Mouse (Mus musculus): ENCODE measurements at regions not wholly inside any gene's neighbourhood (a gene's known extent, or its start where the extent isn't known, plus 50 kb on each side); places are given as distances from the start of the nearest gene placed in this dataset.

DNA sequence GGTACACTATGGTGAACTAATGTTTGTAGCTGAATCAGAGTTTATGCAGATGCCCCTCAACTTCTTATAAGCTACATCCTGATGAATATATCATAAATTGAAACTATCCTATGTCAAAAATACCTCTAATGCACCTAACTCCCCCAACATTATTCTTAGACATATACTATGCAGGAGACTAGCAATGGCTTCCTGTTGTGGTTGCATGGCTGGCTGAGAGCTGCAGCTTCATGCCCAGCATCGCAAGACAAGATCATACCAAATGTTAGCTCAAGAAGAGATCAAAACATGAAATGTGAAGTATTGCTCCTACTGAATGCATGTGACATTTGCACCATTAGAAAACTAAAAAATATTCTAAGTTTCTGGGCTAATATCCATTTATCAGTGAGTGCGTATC is 206.9 kb upstream of the Cited2 start:
- Histone ChIP-seq H3K4me1 (ENCODE audit: control insufficient read depth, insufficient read depth, low read length) (no peaks in the 10 kb centered on the region), H3K4me3 (ENCODE audit: insufficient read depth, low read length) (no peak overlapping the region), H3K27ac (ENCODE audit: insufficient read depth, low read length) (no peak overlapping the region)
- no peak for TF ChIP-seq POLR2A (IDR thresholded peaks at IDR 0.05; ENCODE audit: low read depth, low read length)
- TF ChIP-seq CTCF (IDR thresholded peaks at IDR 0.05; ENCODE audit: borderline replicate concordance, insufficient read depth, low read length) = no peak

DNA sequence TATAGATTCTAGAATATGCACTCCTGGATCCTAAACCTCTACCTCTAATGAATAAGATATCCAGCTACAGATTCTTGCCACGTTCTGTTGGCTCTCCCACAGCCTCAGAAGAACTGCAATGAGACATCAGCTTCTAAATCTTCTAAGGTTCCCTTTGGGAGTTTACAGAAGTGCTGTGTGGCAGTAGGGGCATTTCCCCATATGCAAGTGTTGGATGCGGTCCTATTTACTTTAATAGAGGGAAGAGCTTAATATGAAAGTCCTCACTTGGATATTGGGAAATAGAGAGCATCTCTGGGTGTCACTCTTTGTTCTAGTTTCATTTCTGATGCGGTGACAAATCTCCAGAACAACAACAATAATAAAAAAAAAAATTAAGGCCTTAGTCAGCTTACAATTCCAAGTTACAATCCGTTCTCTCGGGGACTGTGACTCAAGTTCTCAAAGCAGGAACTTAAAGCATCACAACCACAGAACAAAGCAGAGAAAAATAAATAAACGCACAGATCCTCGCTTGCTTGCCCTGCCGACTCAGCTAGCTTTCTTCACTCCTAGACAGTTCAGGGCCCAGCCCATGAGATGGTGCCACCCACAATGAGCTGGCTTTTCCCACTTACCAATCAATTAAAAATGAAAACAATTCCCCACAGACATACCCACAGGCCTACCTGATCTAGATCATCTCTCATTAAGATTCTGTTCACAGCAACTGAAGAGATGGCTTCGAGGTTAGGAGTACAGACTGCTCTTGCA is 204.4 kb upstream of the Cited2 start:
- TF ChIP-seq CTCF (IDR thresholded peaks at IDR 0.05; ENCODE audit: borderline replicate concordance, insufficient read depth, low read length) (no peak), POLR2A (IDR thresholded peaks at IDR 0.05; ENCODE audit: low read depth, low read length) (no peak)
- Histone ChIP-seq H3K4me3 (ENCODE audit: insufficient read depth, low read length) (no peak overlapping the region), H3K4me1 (ENCODE audit: control insufficient read depth, insufficient read depth, low read length) (no peaks in the 10 kb centered on the region), H3K27ac (ENCODE audit: insufficient read depth, low read length) (no peak overlapping the region)

DNA sequence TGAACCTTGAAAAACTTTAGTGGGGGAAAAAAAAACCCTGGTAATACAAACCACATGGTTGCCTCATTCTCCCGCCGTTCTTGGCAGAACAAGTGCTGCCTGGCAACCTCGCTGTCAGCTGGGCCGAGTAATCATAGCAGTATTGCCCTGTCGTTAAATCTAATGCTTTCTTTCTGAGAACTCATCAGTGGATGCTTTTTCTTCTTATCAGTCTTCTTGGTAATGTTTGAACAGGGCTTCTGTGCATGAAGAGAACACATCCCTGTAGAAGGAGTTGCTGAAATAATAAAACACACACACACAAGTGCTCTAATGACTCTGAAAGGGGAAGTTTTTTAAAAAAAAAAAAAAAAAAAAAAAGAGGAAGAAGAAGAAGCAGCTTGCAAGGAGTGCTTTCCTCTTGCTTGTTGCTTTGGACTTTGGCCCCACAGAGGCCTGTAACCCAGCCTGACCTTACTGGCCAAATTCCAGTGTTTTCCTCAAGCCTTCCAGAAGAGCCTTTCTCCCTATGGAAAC is 200.9 kb upstream of the Cited2 start:
- Histone ChIP-seq H3K4me3 (ENCODE audit: insufficient read depth, low read length) (no peak overlapping the region), H3K27ac (ENCODE audit: insufficient read depth, low read length) (no peak overlapping the region), H3K4me1 (ENCODE audit: control insufficient read depth, insufficient read depth, low read length) (no peaks in the 10 kb centered on the region)
- no peak for TF ChIP-seq CTCF (IDR thresholded peaks at IDR 0.05; ENCODE audit: borderline replicate concordance, insufficient read depth, low read length)
- TF ChIP-seq POLR2A (IDR thresholded peaks at IDR 0.05; ENCODE audit: low read depth, low read length) = no peak

DNA sequence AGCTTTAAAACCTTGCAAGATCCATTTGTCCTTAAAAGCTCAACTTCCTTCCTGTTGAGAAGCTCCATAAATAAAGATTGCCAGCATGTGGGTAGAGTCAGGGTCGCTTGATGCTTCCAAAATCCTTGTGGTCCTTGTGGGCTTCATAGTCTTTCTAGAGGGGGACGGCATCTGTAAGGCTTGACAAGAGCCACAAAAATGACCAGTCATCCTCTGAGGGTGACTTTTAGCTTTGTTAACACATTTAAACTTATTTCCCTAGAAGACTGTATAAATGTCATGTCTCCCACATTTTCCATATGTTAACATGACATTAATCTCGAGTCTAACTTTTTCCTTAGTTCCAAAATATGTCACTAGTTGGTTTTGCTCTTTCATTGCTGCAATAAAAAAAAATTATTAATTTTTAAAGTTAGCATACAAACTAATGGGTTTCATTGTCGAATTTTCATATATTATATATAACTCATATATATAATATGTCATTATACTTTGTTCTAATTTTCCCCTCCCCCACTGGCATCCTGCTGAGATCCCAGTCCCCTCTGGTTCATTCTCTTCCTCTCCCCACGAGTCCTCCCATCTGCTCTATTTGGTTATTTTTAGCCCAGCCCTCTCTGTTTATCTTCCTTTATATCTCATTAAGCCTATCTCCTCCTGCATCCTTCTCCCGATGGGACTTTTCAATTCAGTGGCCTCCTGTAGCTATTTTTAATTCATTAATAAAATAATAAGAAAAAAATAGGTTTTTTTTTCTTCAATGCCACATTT is 199.3 kb upstream of the Cited2 start:
- Histone ChIP-seq H3K4me1 (ENCODE audit: control insufficient read depth, insufficient read depth, low read length) (no peaks in the 10 kb centered on the region), H3K27ac (ENCODE audit: insufficient read depth, low read length) (no peak overlapping the region), H3K4me3 (ENCODE audit: insufficient read depth, low read length) (no peak overlapping the region)
- TF ChIP-seq POLR2A (IDR thresholded peaks at IDR 0.05; ENCODE audit: low read depth, low read length) (no peak), CTCF (IDR thresholded peaks at IDR 0.05; ENCODE audit: borderline replicate concordance, insufficient read depth, low read length) (no peak)

DNA sequence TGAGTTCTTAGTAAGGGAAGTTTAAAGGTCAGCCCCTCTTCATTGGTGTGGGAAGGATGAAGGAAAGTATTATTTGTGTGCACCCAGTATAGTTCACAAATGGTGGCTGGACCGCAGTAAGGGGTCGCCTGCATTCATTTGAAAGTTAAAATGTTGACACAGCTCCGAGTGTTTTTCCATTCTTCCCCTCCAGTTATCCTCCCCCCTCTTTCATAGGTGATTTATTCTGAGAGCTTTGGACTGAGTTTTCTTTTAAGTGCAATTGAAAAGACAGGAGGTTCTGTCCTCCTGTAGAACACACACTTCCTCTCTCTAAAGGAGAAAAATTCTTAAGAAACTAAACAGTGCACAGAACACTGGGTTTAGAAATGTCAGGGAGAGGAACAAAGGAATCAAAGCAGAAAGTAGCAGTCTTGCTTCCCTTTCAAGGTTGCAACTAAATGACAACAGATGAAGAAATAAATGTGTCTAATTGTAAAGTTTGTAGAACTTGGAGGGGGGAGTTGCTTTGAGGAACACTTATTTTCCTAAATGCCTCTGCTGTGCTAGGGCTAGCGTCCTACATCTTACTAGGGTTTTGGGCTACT is 195.8 kb upstream of the Cited2 start:
- no peak overlapping the region for H3K4me3 ChIP-seq (ENCODE audit: insufficient read depth, low read length)
- peaks cover 7% of the 10 kb centered on the region; the same call in 1 of the 2 replicates for H3K4me1 ChIP-seq (ENCODE audit: control insufficient read depth, insufficient read depth, low read length)
- H3K27ac ChIP-seq (ENCODE audit: insufficient read depth, low read length) = no peak overlapping the region
- TF ChIP-seq POLR2A (IDR thresholded peaks at IDR 0.05; ENCODE audit: low read depth, low read length) (no peak), CTCF (IDR thresholded peaks at IDR 0.05; ENCODE audit: borderline replicate concordance, insufficient read depth, low read length) (no peak)

DNA sequence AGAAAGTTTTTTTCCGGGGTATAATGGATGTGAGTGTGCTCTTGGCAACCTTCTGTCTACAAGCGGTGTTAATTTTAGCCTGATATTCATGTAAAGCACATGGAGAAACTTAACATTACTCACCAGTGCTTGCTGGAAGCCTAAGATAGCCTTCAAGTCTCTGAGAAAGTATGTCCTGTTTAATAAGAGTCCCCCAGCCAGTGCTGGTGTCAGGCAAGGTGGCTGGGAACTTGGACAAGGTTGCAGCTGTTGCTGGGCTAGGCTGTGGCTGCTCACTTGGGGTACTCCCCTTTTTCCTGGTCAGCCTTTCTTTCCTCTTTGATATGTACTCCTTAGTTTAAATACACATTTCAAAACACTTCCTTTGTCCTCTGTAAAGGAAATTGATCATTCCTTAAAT is 194.9 kb upstream of the Cited2 start:
- Histone ChIP-seq H3K4me1 (ENCODE audit: control insufficient read depth, insufficient read depth, low read length) (peaks cover 7% of the 10 kb centered on the region; the same call in 1 of the 2 replicates), H3K27ac (ENCODE audit: insufficient read depth, low read length) (no peak overlapping the region)
- TF ChIP-seq POLR2A (IDR thresholded peaks at IDR 0.05; ENCODE audit: low read depth, low read length) = no peak
- TF ChIP-seq CTCF (IDR thresholded peaks at IDR 0.05; ENCODE audit: borderline replicate concordance, insufficient read depth, low read length) = no peak

DNA sequence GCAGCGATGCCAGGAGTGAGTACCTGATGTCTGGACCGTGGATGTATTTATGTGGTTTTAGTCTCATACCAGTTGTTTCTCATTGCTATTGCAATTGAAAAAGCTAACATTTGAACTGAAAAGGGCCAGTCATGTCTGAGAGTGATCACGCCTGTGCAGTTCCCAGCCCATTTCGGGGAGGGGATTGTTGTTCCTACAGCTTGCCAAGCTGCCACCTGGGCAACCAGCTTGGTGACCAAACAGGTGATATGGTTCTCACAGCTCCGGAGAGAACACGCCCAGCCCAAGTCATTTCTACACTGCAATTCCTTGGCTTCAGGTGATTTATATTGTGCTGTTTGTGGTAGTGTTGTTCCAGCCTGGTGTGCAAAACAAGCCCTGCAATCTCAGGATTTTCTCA is 194.2 kb upstream of the Cited2 start:
- no peak for TF ChIP-seq CTCF (IDR thresholded peaks at IDR 0.05; ENCODE audit: borderline replicate concordance, insufficient read depth, low read length)
- TF ChIP-seq POLR2A (IDR thresholded peaks at IDR 0.05; ENCODE audit: low read depth, low read length) = no peak
- peaks cover 7% of the 10 kb centered on the region; the same call in 1 of the 2 replicates for H3K4me1 ChIP-seq (ENCODE audit: control insufficient read depth, insufficient read depth, low read length)
- H3K4me3 ChIP-seq (ENCODE audit: insufficient read depth, low read length) = no peak overlapping the region

More for the DNA sequence above, 194.9 kb upstream of the Cited2 start:
- no peak overlapping the region for H3K4me3 ChIP-seq (ENCODE audit: insufficient read depth, low read length)

DNA sequence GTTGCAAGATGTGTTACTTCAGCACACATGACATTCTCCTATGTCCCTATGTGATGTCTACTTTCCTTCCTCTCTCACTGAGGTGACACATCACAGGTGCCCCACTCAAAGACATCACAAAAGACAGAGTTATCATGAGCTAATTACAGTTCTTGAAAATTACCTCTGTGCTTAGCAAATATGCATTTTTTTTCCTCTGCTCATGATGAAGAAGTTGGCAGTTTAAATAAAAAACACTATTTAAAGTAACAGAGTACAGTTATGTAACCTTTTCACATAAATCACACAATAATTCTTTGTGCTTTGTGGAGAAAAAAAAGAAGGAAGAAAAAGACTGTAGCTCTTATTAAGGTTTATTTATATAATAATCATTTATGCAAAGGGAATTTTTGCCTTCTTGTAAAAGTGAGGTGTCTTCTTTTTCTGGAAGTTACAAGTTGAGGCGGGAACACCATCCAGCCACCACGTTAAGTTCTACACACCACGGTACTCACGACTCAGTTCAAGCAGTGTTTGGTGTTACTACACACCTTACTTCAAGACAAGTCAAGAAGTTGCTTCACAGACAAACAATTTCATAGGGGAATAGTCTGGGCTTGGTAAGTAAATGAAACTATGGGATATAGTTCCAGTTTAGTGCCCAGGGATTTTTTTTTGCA is 193.0 kb upstream of the Cited2 start:
- Histone ChIP-seq H3K4me1 (ENCODE audit: control insufficient read depth, insufficient read depth, low read length) (peaks cover 7% of the 10 kb centered on the region; the same call in 1 of the 2 replicates), H3K4me3 (ENCODE audit: insufficient read depth, low read length) (no peak overlapping the region), H3K27ac (ENCODE audit: insufficient read depth, low read length) (no peak overlapping the region)
- TF ChIP-seq CTCF (IDR thresholded peaks at IDR 0.05; ENCODE audit: borderline replicate concordance, insufficient read depth, low read length) (no peak), POLR2A (IDR thresholded peaks at IDR 0.05; ENCODE audit: low read depth, low read length) (no peak)

More for the DNA sequence above, 194.2 kb upstream of the Cited2 start:
- no peak overlapping the region for H3K27ac ChIP-seq (ENCODE audit: insufficient read depth, low read length)

DNA sequence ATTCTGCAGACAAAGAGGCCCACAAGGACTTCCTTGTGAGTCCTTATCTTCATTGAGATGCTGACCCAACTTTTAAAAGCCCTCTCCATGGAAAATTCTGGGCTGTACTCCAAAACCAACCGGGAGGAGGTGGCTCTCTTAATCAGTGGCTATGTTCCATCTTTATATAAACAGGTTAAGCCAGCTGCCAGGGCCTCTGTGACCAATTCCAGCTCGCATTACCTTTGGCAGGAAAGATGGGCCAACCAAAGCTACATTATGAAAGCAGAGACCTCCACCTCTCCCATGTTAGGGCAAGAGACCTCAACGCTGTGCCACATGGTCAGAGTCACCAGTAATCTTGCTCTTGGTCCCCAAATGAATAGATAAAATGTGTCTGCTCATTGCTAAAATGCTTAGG is 192.0 kb upstream of the Cited2 start:
- Histone ChIP-seq H3K27ac (ENCODE audit: insufficient read depth, low read length) (no peak overlapping the region), H3K4me1 (ENCODE audit: control insufficient read depth, insufficient read depth, low read length) (peaks cover 7% of the 10 kb centered on the region; the same call in 1 of the 2 replicates), H3K4me3 (ENCODE audit: insufficient read depth, low read length) (no peak overlapping the region)
- TF ChIP-seq POLR2A (IDR thresholded peaks at IDR 0.05; ENCODE audit: low read depth, low read length) = no peak
- TF ChIP-seq CTCF (IDR thresholded peaks at IDR 0.05; ENCODE audit: borderline replicate concordance, insufficient read depth, low read length) = no peak
